Mouse (Mus musculus) kidney, adult 2 months (tissue): Measurements from ENCODE around the gene Slc38a10. TPM values are rescaled to one million over a fixed set of nuclear protein-coding genes. Genes with fewer than 3 reads are reported as not detected.

Source experiments
- DNase-seq: peaks from one replicate; pipeline ENCODE4 v3.0.0; 2021
- H3K27ac ChIP-seq: fragments of 200-500 bp; 2 replicates; pipeline ENCODE4 v1.5.1; 2012; ENCODE audit warnings: low read depth, low read length, control low read depth, inconsistent platforms; ENCODE audit not compliant: insufficient read depth
- H3K27me3 ChIP-seq: fragments of 200-500 bp; replicated peaks from 2 replicates; pipeline ENCODE4 v1.6.1; 2012; ENCODE audit warnings: mild to moderate bottlenecking, moderate library complexity, low read length, inconsistent platforms; ENCODE audit not compliant: control insufficient read depth, insufficient read depth
- H3K36me3 ChIP-seq: fragments of 200-500 bp; 2 replicates; pipeline ENCODE4 v1.6.1; 2012; ENCODE audit warnings: mild to moderate bottlenecking, moderate library complexity, low read length, inconsistent platforms; ENCODE audit not compliant: control insufficient read depth, insufficient read depth
- H3K4me1 ChIP-seq: fragments of 200-500 bp; 2 replicates; pipeline ENCODE4 v1.6.1; 2011; ENCODE audit warnings: low read length; ENCODE audit not compliant: control insufficient read depth, insufficient read depth
- H3K4me3 ChIP-seq: fragments of 200-500 bp; 2 replicates; pipeline ENCODE4 v1.5.1; 2011; ENCODE audit warnings: mild to moderate bottlenecking, low read depth, low read length, control low read depth; ENCODE audit not compliant: insufficient read depth
- CTCF ChIP-seq: fragments of 200-500 bp; conservative IDR thresholded peaks from 2 replicates; pipeline ENCODE4 v1.5.1; 2011; ENCODE audit warnings: low read depth, mild to moderate bottlenecking, control low read depth, low read length, moderate library complexity, mixed read lengths; ENCODE audit not compliant: insufficient read depth, insufficient read length
- POLR2A ChIP-seq: fragments of 200-500 bp; IDR thresholded peaks from one replicate; pipeline ENCODE4 v1.6.1; 2011; ENCODE audit warnings: low read depth, low read length, control low read depth
- WGBS: fragments of 180-500 bp; shearing (Covaris S2); methylation state at CpG from one replicate; pipeline ENCODE4 v1.1.7; 2018; 5-methylcytosine and 5-hydroxymethylcytosine counted together
- polyA plus RNA-seq: library from polyadenylated mRNA; depleted of rRNA; stranded (reverse); fragments of >200 nt; gene quantifications from 2 replicates; pipeline ENCODE4 v1.2.3, GENCODE M21; 2012

Gene Slc38a10
- polyA plus RNA-seq, 1 experiment: 151 TPM

- Histone ChIP-seq H3K27ac (no peak overlapping the region), H3K4me3 (no peak overlapping the region), H3K4me1 (0 out of 2 replicates have a peak, but pooled peaks cover 5% of the 10 kb centered on the region), H3K27me3 (no peaks in the 10 kb centered on the region), H3K36me3 (no peaks in the 10 kb centered on the region; the same call in 1 of the 2 replicates)
- no peak for DNase-seq
- TF ChIP-seq POLR2A: no peak
- TF ChIP-seq CTCF: no peak
- WGBS: 76% methylated on average over 8 of the region's 8 CpGs
Observed at GRCm38 (mm10) chr11:120136195-120136594, 15.0 kb downstream of the Slc38a10 start.

DNA sequence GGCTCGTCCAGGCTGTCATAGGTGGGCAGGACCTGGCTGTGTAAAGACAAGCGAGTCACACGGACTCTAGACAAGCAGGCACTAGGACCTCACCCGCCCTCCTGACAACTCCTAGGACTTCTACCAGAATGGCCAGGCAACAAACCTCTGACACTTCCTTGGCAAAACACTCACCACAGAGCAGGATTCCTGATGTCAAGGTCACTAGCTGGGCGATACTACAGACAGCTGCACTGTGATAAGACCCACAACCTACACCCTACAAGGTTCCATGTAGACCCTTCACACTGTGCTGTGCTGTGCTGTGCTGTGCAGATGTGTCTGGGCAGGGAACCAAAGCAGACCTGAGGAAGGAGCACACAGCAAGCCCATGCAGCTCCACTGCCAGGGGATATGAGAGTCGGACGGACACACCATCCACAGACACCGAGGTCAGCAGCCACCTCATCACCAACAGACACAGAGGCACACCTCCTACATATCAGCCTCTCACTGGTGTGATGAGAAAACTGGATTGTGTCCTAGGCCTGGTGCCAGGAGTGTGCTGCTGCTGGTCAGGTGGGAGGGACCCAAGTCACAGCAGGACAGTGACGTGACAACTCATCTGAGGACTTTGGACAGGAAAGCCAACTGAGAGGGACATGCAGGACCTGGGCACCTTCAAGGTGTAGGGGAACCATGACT is 16.2 kb downstream of the Slc38a10 start:
- Histone ChIP-seq H3K4me1 (0 out of 2 replicates have a peak, but pooled peaks cover 5% of the 10 kb centered on the region), H3K27ac (no peak overlapping the region), H3K4me3 (no peak overlapping the region), H3K27me3 (no peaks in the 10 kb centered on the region), H3K36me3 (no peaks in the 10 kb centered on the region; the same call in 1 of the 2 replicates)
- TF ChIP-seq CTCF: no peak
- TF ChIP-seq POLR2A: no peak
- DNase-seq: peak; percentile 63
- WGBS: 81% methylated on average over 9 of the region's 9 CpGs

DNA sequence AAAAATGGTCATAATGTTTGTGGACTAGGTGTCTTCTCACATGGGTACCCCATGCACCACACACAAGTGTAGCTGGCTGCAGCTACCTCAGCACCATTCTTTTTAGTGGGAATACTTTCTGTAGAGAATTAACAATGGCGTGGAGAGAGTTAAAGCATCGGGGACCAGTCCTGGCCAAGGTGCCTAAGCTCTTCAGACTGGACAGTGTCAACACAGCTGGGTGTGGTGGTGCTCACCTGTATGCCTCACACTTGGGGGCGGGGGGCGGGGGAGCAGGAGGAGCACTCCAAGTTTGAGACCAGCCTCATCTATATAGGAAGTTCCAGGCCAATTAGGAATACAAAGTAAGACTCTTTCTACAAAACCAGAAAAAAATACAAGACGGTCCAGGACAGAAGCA is 17.0 kb downstream of the Slc38a10 start:
- 0 out of 2 replicates have a peak, but pooled peaks cover 5% of the 10 kb centered on the region for H3K4me1 ChIP-seq
- TF ChIP-seq CTCF (no peak), POLR2A (no peak)
- H3K27me3 ChIP-seq: no peaks in the 10 kb centered on the region
- H3K27ac ChIP-seq: no peak overlapping the region
- H3K36me3 ChIP-seq: no peaks in the 10 kb centered on the region; the same call in 1 of the 2 replicates
- 98% methylated on average over 5 of the region's 5 CpGs for WGBS
- H3K4me3 ChIP-seq: no peak overlapping the region
- DNase-seq: no peak

- Histone ChIP-seq H3K27me3 (no peaks in the 10 kb centered on the region), H3K4me3 (no peak overlapping the region), H3K27ac (no peak overlapping the region), H3K4me1 (no peaks in the 10 kb centered on the region), H3K36me3 (peaks cover 2% of the 10 kb centered on the region)
- TF ChIP-seq POLR2A: no peak
- TF ChIP-seq CTCF: no peak
- 68% methylated on average over 7 of the region's 7 CpGs for WGBS
- no peak for DNase-seq
Observed at GRCm38 (mm10) chr11:120129281-120129680, 21.9 kb downstream of the Slc38a10 start.

GRCm38 (mm10) chr11:120126845-120127244 is 24.3 kb downstream of the Slc38a10 start:
- WGBS: 83% methylated on average over 2 of the region's 2 CpGs
- DNase-seq: no peak
- H3K4me3 ChIP-seq: no peak overlapping the region
- peaks cover 2% of the 10 kb centered on the region for H3K36me3 ChIP-seq
- H3K4me1 ChIP-seq: no peaks in the 10 kb centered on the region
- 0 out of 2 replicates have a peak, but pooled peaks have one; percentile 20 for TF ChIP-seq CTCF
- TF ChIP-seq POLR2A: no peak
- no peaks in the 10 kb centered on the region for H3K27me3 ChIP-seq
- H3K27ac ChIP-seq: no peak overlapping the region

DNA sequence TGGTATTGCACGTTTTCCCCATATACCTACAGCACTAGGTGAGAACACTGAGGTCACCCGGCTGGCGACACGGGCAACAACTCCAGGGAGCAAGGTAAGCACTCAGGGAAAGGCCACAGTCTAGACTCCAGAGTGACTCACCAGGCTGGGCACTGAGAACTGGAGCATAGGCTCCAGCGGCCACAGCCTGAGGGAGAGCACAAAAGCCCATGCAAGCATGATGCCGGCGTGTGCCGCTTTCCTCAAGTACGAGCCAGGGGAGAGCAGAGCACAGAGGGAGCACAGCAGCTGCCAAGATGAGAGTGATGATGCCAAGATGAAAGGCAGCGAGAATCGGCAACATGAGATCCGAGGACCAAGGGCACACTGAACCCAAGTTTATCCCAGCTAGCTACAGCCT is 29.0 kb downstream of the Slc38a10 start:
- no peak overlapping the region for H3K4me3 ChIP-seq
- no peaks in the 10 kb centered on the region for H3K4me1 ChIP-seq
- TF ChIP-seq CTCF: no peak
- no peak for TF ChIP-seq POLR2A
- H3K27ac ChIP-seq: no peak overlapping the region
- 64% methylated on average over 12 of the region's 12 CpGs for WGBS
- H3K27me3 ChIP-seq: no peaks in the 10 kb centered on the region
- no peak for DNase-seq
- no peaks in the 10 kb centered on the region for H3K36me3 ChIP-seq

DNA sequence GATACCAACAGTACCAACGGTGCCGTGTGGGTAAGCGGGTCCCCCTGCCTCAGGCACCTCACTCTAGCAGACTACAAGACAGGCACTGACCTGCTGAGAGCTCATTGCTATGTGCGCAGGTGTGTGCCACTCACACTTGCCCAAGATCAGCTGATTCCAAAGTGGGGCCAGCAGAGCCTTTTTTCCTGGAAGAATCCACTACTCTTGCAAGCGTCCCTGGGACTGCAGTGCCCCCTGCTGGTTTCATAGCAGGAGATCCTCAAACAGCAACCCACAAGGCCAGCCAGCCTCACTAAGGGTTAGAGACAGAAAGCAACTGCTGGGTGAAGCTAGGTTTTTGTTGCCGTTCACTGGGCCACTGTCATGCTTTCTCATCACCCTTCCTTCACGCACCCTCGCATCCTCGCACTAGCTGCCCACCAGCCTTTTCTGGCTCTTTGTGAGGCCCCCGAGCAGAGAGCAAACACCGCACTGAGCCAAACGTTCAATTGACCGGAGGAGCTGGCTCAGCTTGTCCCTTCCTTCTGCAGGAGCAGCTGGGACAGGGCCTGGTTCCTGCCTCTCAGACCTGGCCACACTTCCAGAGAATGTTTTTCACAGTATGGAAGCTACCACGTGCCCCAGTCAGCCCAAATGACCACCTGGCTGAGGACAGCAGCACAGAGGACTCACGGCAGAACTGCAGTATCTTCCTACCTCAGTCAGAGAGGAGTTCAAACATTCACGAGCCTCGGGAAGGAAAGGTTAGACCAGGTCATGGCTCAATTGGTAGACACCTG is 30.3 kb downstream of the Slc38a10 start:
- TF ChIP-seq POLR2A (no peak), CTCF (peak; percentile 72)
- WGBS: 81% methylated on average over 17 of the region's 17 CpGs

More for the DNA sequence above, 30.3 kb downstream of the Slc38a10 start:
- H3K27me3 ChIP-seq: no peaks in the 10 kb centered on the region
- no peaks in the 10 kb centered on the region for H3K36me3 ChIP-seq
- peak; percentile 76 for DNase-seq
- no peak overlapping the region for H3K27ac ChIP-seq
- no peaks in the 10 kb centered on the region for H3K4me1 ChIP-seq
- no peak overlapping the region for H3K4me3 ChIP-seq
